Mouse (Mus musculus): ENCODE data around the gene Tmem214.

Gene Tmem214

DNA sequence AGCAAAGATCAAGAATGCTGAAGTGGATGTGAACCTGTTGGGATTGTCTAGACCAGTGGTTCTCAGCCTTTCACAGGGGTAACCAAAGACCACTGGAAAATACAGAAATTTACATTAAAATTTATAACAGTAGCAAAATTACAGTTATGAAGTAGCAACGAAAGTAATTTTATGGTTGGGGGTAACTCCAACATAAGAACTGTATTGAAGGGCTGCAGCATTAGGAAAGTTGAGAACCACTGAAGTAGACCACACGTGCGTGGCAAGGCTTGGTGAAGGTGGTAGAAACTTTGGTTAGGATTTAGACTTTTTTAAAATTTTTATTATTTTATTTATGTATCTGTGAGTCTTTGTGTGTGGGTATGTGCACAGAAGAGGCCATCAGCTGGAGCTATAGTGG, at the start of gene Tmem214:
Gene Tmem214, plus strand, starts transcription at position 301 of the 400 bp plus-strand sequence.
- no peak for DNase-seq (ENCODE audit: low read depth, low spot score)

DNA sequence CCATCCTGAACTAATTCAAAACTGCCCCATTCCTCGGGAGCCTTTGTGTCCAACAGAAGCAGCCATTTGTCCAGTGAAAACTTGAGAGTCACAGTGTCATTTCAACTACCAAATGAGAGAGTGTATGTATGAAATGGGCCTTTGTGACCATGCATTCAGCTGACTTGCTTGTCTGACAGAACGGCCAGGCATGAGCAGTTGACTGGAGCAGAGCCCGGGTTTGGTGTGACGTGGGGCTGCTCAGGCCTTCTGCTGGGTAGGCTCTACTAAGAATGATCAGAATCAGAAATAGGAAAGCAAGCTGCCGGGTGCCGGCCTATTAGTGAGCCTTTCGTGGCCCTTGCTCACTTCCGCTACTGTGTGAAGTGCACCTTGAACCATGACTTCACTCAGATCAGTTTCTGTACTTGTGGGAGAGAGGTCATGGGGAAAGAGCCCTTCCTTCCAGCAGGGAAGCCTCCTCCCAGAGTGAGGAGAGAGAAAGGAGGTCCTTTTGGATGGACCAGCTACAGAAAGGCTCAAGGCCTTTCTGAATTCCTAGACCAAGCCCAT, 49.0 kb upstream of the Tmem214 start:
- DNase-seq (ENCODE audit: low read depth, low spot score) = no peak

DNA sequence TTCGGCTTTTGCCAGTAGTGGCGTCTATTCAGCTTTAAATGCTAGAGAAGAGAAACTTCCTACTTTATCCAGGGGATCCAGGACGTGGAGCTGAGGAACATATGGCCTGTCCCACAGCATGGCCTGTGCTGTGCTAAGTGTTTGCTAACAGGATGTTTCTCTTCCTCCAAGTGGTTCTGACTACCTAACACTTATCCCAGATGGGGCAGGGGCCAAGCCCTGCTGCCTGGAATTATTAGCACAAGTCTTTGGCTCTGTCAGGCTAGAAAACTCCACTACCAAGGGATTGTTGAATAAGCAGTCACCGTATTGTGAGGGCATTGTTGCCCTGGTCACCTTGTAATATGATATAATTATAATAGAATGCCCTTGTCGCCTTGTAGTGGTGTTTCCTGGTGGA, 45.1 kb upstream of the Tmem214 start:
- no peak for DNase-seq (ENCODE audit: low read depth, low spot score)

DNA sequence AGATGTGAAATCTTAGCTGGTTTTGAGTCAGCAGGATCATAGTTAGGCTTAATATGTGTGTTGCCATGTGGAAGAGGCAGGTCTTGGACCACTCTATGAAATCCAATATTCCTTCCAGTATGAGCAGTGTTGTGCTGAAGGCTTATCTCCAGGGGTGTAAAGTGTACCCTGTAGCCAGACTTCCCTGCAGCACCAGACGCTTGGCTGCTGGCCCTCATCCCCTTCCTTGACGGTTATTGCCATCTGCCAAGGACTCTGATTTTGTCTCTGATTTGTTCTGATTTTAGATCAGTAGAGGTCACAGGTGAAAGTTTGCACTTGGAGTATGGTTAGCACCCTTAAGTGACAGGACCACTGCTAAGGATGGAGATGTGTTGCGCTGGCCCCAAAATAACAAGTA, 44.7 kb upstream of the Tmem214 start:
- DNase-seq (ENCODE audit: low read depth, low spot score) = no peak

DNA sequence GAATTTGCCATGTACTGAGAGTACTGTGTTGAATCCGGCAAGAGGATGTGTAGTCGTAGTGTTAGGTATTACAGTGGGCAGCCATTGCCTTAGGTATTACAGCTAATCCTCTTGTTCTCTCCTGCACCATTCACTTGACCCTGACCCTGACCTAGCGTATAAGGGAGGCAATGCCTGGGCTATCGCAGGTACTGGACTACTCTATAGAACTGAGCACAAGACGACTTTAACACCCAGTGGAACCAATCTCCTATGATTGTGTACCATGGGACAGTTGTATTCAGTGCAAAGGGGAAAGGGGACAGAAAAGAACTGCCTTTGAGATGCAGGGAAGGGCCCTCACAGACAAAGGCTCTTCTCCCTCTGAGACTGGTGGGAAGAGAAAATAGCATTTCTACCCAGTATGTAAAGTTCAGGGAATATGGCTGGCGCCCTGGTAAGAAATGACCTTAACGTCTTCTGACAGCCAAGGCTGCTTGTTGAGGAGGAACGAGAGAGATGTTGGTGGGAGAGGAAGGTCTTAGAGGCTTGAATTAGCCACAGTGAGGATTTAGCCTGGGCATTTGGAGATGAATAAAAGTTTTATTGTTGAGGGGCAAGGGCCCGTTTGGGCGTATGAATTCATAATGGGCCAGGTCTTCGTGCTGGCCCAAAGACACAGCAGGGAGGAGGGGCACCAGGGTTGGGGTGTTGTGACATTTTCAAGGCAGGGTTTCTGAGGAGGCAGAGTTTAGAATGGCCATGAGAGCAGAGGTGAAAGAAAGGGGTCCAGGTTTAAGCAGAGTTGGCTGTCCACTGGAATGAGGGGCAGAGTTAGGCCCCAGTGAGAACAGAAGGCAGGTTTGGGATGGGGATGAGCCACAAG, 43.5 kb upstream of the Tmem214 start:
- no peak for DNase-seq (ENCODE audit: low read depth, low spot score)

DNA sequence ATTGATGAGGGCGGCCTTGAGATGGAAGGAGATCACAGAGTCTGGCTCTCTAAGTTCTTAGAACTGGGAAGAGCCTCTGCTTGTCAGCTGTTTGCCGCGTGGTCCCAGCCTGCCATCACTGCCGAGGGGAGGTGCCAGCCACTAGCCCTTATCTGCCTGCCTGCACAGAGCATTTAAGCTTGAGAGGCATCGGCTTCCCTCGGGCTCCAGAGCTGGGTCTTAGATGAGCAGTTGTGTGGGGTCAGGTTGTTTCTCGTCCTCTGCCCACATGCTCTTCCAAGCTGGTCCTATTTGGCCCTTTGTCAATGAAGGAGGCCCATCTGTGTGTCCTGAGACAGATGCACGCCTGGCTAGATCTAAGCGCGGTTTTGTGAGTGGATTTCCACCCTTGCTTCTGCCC, 42.6 kb upstream of the Tmem214 start:
- DNase-seq (ENCODE audit: low read depth, low spot score) = no peak

DNA sequence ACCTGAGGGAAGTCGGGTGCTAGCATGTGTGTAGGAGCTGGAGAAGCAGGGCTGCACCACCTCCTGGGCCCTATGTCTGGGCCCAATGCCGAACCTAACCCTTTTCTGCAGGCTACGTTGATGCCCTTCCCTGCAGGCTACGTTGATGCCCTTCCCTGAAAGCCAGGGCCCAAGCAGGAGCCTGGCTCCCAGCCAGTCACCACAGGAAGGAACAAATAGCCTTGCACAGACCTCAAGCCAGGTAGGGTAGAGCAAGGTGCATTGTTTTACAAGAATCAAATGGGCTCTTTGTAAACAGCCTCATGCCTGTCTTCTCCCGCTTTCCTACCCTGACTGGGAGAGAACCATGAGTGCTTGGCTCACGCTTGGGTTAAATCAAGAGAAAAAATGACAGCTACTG, 42.0 kb upstream of the Tmem214 start:
- no peak for DNase-seq (ENCODE audit: low read depth, low spot score)

DNA sequence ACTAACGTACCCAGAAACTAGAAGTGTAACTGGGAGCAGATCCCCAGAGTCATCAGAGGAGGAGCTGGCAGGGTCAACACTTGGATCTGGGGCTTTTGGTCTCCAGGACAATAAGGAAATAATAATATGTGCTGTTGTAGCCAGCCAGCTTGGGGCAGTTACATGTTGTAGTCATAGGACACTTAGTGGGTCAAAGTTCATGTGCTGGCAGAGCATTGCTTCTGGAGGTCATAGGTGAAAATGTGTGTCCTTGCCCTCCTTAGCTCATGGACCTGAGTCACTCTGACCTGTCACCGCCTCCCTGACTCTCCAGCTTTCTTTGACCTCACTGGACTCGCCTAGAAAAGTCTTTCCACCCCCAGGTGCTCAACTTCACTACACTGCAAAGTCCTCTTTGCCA, 34.4 kb upstream of the Tmem214 start:
- no peak for DNase-seq (ENCODE audit: low read depth, low spot score)

DNA sequence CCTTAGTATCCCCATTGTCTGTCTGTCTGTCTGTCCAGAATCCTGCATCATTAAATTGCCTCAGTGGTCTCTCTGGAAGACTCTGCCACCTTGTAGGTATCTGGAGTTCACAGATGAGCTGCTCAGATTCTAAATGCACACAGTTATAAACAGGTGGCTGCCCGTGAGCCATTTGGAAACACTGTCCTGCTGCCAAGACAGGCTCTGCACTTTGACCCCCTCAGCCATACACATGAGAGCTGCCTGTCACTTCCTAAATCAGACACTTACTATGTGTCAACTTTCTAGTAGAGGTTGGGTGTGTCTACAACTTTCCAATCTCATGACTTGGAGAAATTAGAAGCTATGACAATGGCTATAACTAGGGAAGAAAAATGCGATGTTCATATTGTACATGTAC, 28.1 kb upstream of the Tmem214 start:
- DNase-seq (ENCODE audit: low read depth, low spot score) = no peak

DNA sequence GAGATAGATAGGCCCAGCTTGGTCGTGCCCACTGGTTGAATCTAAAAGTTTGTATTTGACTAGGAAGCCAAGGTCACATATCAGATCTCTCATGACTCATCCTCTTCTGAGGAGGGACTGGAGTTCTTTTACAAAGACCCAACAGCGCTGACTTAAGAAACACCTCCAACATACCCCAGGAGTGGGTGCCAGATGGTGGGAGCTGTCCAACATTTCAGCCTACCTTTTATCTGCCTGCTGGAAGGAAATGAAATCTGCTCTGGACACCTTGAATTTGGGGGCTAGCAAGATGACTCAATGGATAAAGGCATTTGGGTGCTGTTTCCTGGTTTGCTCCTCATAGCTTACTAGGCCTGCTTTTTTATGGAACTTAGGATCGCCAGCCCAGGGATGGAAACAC, 25.9 kb upstream of the Tmem214 start:
- DNase-seq (ENCODE audit: low read depth, low spot score) = no peak

DNA sequence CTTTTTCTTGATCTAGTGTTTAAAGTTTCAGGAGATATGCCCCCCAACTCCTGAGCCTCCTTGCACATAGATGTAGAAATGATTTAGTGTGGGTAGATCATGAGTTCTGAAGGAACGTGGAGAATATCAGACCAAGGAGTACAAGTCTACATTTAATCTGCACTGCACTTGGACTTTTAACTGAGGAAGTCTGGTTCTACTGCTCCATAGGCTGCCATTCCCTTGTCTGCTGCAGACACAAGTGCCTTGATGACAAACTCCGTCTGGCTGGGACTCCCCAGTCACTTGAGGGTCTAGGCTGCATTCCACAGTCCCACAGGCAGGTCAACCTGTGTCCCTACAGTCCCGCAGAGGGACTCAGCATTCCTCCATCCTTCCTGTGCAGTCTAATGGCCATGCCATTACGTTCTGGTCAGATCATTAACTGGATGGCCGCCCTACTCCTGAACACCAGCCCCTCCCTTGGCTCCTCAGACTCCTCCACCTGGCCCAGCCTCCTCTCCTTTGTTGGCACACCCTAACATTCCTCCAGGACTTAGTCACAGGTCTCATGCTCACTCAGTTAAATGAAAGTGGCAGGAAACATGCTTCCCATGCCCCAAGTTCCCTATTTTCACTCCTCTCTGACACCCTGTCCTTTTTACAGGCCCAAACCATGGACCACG, 17.8 kb upstream of the Tmem214 start:
- DNase-seq (ENCODE audit: low read depth, low spot score) = no peak

DNA sequence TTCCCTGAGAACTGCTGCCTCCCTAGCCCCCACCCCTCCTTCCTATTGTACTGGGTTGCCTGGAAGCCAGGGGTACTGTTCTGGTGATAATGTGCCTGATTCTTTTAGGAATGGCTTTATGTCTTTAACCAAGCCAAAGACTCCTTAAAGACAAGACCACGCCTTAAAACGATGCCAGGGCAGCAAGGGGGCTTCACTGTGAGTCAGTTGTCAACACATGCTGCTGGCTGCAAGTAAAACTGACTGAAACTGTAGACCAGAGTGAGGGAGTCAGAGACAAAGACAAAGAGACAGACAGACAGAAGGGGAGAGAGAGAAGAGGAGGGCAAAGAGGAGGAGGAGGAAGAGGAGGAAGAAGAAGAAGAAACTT, 17.3 kb upstream of the Tmem214 start:
- DNase-seq (ENCODE audit: low read depth, low spot score) = no peak

DNA sequence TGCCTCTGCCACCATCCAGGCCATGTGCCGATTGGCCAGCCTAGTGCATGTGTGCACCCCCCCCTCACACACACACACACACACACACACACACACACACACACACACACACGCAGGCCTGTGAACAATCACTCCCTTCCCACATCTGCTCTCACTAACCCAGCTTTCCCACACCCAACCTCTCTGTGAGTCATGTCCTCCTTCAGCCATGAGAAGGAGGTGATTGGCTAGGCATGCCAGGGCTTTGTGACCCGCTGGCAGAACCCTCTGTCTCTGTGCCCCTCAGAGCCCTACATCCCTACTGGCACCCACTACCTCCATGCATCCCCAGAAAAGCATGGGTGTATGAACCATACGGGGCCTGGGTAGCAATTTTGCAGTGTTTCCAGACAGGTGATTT, 14.3 kb upstream of the Tmem214 start:
- DNase-seq (ENCODE audit: low read depth, low spot score) = no peak

DNA sequence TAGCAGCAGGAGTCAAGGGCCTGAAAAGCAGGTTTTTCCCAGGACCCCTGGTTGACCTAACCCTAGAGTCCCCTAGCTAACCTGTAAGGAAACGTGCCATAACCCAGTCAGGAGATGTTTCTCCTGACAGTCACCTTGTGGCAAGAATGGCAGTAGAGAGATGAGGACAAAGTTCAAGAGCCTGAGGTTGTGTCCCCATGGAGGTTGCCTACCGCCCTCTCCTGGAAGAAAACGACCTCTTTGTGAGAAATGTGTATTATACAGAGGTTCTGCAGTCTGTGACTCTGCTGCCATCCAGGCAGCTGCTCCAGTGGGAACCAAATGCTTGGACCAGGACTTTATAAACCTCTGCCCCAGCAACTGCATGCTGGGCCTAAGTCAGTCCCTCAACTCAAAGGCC, 12.1 kb upstream of the Tmem214 start:
- DNase-seq (ENCODE audit: low read depth, low spot score) = no peak

DNA sequence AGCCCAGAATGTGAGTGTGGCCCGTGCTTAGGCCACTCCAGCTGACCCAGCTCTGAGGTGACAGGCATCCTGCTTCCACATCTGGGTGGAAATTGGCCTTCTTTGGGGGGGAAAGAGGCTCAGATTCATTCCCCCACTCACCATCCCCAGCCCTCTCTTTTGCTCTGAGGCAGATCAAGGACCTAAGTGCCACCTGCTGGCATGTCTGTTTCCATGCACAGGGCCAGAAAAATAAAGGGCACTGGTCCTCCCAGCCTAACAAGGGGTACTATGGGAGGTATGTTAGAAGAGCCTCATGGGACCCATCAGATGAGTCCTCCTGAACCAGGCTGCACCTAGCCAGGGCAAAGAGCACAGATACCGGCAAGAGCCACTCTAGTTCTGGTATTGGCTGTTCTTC, 11.7 kb upstream of the Tmem214 start:
- DNase-seq (ENCODE audit: low read depth, low spot score) = no peak

DNA sequence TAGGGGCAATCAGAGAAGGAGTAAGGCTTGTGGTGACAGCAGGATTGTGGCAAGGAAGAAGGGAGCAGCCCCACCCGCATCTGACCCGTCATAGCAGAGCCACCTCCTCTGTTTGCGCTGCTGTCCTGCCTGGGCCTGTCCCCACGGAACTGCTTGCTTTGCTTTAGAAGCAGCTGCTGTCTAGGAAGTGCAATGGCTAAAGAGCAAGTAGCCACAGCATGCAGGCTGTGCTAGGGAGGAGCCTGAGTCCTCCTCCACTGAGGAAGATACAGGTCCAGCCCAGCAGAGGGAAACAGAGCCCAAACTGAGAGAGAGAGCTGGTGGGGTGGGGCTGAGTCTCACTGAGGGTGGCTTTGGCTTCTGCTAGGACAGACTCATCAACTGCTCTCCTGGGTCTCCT, 4.0 kb upstream of the Tmem214 start:
- no peak for DNase-seq (ENCODE audit: low read depth, low spot score)

DNA sequence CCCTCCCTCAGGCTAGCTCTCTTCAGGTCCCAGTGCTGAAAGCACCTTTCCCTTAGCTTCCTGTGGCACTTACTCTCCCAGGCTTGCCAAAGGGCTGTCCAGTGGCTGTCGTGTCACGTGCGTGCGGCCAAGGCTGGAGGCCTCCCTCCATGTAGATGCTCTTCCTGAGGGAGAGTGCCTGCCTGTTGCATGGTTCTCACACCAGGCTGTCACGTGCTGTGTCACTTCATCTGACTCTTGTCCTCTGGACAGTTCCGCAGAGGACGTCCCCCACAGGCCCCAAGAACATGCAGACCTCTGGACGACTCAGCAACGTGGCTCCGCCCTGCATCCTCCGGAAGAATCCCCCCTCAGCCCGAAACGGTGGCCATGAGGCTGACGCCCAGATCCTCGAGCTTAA, 3.5 kb upstream of the Tmem214 start:
- DNase-seq (ENCODE audit: low read depth, low spot score) = no peak

DNA sequence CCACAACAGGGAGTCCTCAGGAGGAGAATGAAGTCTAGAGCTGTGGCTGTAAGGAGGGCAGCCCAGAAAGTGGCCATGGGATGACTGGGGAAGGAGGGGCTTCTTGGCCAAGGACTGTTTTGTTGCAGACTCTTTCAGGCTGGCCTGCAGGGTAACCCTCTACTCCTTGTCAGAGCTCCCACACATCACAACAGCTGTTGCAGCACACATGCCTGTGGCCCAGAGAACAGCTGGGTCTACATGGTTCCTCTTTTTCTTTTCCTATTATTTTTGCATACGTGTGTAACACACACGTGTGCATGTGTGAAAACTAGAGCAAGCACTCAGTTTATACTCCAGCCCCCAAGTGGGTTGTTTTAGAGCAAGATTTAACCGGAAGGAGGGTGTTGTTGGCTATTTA, 941 bp upstream of the Tmem214 start:
- no peak for DNase-seq (ENCODE audit: low read depth, low spot score)

DNA sequence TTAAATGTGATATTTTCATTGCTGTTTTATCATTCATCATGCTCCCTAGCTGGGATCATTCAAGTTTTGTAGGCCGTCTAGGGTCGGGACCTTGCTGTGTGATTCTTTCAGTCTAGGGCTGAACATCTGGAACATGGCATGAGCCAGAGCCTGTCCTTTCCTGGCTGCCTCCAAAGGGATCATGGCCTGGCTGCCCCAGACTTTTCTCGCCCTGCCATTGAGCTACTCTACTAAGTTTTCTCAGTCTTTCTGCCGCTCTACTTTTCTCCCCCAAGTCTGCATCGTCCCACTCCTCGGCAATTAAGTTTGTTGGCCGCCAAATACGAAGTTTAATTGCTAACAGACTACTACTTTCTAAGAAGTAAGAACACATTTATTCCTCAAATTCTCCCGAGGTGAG, 1.2 kb downstream of the Tmem214 start:
- DNase-seq (ENCODE audit: low read depth, low spot score) = no peak

DNA sequence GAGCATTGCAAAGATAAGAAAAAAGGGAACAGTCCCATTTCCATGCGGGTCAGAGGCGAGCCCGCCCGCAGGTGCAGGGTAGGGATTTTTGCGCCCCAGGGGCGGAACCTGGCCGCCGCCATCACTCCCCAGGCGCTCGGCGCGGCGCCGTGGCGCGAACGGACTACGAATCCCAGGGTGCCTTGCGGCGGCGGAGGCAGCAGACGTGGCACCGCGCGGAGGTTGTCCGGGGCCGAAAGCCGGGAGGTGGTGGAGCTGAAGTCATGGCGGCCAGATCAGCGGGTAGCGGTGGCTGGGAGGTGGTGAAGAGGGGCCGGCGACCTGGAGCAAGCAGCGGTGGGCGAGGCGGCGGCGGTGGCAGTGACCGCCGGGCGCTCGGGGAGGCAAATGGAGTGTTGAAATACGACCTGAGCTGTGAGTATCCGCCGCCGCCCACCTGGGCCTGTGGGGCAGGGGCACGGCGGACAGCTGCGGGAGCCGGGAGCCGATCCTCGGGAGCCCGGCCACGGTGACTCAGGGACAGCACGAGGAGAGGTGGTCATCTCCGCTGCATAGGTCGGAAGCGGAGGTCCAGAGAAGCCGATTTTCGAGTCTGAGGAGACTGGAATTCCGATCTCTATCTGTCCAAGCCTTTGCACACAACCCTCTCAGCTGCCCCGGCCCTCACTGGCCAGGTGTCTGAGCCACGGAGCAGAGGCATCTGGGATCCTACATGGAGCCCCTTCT, 1.8 kb downstream of the Tmem214 start:
- DNase-seq (ENCODE audit: low read depth, low spot score) = peak; percentile 90

DNA sequence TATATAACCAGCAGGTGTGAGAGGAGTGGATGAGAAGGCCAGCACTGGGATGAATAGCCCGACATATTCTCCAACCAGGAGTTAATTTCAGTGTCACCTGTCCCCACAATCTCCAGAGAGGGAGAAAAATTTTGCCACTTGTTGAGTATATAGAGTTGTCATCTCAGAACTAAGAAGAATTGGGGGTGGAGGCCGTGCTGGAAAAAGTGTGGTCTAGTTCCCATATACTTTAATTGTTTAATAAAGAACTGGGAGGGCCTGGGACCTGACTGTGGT, 2.3 kb downstream of the Tmem214 start:
- DNase-seq (ENCODE audit: low read depth, low spot score) = no peak

DNA sequence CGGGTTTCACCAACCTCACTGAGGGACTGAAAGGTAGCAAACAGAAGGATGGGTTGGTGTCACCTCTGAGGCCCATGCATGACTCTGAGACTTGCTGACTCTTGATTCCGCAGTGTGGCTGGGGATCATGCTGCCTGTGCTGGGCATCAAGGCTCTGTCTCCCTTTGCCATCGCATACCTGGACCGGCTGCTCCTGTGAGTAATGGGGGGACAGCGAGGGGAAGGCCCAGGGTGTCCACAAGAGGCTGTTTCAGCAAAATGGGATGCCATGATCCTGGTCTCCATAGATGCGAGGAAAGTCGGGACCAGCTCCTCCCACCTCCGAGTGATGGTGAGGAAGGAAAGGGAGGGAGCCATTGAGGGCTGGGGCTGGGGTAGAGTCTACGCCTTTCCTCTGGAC, 4.8 kb downstream of the Tmem214 start:
- DNase-seq (ENCODE audit: low read depth, low spot score) = no peak

DNA sequence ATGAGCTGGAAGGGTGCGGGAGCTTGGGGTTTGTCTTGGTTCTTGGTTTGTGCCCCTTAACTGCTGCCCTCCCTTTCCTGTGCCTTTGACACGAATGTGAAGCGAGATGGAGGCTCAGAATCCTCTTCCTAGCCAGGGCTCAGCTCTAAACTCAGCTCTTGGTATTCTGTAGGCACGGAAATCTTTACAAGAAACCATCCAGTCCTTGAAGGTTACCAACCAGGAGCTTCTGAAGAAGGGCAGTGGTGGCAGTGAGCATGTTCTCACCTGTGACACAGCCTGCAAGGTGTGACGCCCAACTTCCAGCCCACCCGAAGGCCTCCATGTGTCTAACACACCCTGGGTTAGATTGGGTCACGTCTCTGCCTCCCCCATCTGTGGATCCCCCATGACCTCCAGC, 6.6 kb downstream of the Tmem214 start:
- no peak for DNase-seq (ENCODE audit: low read depth, low spot score)
